Mouse (Mus musculus) c-Kit-negative CD71-positive TER-119-positive erythroid progenitor cells, embryonic 14.5 days (primary cell): Measurements from ENCODE around the gene Tmcc3.

ENCODE experiments used
- DNase-seq: peaks from one replicate; pipeline ENCODE4 v3.0.0-alpha.2; 2013; ENCODE audit warnings: low read depth, low spot score

The Tmcc3 gene

DNA sequence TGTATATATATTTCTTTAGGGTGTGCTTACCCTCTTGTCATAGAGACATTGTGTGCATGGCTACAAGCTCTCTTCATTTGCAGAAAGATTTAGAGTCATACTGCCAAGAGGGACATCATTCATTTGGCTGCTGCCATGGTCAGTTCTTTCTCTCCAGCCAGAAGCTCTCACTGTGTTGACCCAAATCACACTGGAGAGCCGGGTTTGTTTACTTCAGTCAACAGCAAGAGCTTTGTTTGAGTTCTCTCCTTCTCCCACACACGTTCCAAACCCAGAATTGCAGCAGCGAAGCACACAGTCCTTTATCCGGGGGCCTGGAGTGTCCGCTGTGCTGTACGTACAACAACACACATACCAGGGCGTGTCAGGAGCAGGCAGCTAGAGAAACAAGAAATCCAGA lies 154.6 kb downstream of the Tmcc3 start:
- DNase-seq = no peak

DNA sequence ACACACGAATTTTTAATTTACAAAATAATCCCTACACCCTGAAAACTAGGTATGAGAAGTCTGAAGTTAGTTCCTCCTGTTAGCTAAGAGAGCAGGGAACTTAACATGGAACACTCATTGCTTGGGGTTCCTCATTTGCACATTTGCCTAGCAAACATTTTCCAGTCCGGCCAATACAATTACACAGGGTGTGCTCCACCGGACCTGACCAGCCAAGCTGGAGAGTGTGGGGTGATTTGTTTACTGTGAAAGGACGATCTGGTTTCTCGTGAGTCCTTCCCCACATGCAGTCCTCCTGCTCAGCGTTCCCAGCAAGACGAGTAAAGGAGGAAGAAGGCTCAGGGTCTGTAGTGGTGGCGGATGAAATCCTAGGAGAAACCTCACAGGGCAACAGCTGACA lies 159.7 kb downstream of the Tmcc3 start:
- no peak for DNase-seq

DNA sequence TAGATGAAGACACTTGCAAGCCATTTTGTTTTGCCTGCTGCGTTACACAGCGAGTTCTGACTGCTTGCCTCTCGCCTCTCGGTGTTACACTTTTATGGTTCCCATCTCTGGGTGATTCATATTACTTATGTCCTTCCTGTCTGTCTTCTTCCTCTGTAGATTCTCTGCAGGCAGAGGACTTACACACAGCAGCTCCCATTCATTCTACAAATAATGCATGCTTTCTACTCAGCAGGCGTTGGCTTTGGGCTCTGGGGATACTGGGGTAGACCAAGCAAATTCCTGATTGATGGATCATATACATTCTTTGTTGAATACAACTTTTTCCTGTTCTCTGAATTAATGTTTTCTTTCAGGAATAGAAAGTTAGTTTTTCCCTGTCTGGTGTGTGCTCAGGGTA lies 161.8 kb downstream of the Tmcc3 start:
- no peak for DNase-seq

DNA sequence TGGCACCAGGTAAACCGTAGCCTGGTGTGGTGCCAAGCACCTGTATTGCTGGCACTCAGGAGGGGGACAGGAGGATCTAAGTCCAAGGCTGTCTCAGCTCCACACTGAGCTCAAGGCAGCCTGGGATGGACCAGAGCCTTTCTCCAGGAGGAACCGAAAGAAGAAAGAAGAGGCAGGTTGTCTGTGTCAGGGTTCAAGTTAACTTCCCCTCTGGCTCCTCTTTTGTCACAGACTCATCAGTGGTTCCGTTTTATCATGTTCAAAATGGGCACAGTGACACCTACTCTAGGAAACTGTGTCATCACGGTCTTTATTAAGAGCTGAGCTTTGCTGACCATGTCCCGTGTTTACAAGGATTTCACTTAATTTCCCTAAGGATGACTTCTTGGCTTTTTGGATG lies 162.4 kb downstream of the Tmcc3 start:
- no peak for DNase-seq

DNA sequence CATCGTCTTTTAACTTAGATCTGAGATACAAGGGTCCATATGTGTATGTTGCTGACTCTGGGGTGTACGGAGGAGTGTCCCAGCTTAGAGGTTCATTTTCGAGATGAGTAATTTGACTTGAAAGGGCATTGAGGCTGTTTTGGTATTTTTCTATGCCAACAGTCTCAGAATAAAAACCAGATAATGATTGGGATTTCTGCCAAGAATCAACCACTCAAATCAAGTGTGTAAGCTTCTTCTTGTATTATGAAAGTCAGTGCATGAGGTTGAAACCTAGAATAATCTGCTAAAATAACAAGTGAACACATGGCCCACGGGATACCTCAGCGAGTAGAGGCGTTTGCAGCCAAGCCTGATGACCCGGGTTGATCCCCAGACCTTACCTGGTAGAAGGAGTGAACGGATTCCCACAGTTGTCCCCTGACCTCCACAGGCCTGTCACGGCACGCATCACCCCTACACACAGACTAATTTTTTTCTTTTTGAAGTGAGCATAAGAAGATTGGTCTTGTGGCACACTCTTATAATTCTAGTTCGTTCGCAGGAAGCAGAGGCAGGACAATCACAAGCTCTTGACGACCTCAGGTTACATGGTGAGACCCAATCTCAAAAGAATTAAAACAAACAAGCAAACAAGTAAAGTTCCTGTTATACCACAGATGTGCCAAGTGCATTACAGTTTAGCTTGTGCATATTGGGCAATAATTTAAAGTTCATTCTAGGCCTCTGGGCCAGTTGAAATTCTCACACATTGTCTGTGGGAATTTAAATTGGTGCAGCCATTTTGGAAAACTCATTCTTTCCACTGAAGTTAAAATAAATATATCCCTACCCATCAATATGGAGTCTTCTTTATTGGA lies 165.8 kb downstream of the Tmcc3 start:
- no peak for DNase-seq

DNA sequence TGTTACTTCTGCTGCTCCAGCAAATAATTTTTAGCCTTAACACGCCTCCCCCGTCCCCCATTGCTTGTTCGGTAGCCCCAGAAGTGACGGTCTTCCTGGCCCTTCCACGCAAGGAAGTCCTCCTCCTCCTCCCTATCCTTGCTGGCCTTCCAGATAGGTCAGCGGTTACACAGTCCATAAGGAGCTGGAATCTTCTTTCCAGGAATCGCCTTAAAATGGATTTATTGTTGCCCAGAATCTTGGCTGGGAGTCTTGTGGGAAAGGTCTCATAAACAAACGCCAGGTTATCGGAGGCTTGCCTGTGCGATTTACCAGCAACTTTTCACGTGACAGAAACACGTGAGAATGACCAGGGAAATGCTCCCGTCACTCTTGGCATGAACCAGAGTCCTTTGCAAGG lies 167.9 kb downstream of the Tmcc3 start:
- no peak for DNase-seq

DNA sequence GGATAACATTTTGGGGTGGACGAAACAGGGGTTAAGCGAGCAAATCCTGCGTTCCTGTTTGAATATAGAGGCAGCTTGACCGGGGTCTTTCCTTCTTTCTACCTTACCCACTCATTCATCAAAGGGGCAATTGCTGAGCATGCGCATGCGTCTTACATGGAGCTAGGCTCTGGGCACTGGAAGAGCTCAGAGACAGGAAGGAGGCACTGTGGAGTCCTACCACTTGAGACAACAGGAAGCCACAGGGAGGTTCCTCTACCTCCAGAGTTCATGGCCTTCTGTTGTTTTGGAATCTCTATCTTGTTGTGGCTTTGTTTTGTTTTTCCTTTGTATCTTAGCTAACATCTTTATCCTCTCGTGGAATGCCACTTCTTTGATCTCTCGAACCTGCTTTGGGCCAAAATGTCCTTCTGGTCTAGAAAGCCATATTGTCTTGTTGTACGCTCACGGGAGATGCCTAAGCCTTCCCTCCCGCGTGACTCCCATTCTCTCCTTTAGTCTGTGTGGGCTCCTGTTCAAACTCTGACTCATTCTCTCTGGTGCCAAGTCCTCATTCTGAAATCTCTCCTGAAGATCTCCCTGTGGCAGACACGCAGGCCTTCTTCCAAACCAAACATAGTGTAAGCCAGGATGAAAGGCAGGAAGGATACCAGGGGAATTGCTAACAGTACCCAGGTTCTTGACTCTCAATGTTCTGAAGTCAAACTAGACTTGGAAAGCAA lies 168.8 kb downstream of the Tmcc3 start:
- no peak for DNase-seq

- no peak for DNase-seq
Observed at GRCm38 (mm10) chr10:94481613-94482012, 169.9 kb downstream of the Tmcc3 start.

GRCm38 (mm10) chr10:94486179-94486578 lies 174.4 kb downstream of the Tmcc3 start:
- no peak for DNase-seq

- no peak for DNase-seq
Observed at GRCm38 (mm10) chr10:94489509-94489908, 177.8 kb downstream of the Tmcc3 start.

- no peak for DNase-seq
Observed at GRCm38 (mm10) chr10:94491006-94491405, 179.3 kb downstream of the Tmcc3 start.

DNA sequence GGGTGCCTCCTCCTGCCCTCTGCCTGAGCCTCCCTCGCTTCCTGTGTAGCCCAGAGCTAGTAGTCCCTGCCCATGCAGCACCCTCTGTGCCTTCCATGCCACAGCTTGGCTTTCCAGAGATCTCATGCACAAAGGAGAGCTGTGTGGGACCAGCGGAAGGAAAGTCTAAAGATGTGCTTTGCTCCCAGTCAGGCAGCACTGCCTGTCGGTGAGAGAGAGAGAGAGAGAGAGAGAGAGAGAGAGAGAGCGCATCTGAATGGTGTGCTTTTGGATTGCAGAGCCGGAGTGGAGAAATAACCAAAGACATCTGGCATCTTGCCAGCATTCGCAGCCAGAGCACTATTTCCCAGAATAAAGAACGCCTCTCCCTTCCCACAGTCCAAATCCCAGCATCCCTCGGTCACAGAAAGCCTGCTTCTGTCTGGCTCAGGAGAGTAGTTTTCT lies 182.7 kb downstream of the Tmcc3 start:
- DNase-seq = no peak

- DNase-seq = no peak
Observed at GRCm38 (mm10) chr10:94495496-94496235, 183.9 kb downstream of the Tmcc3 start.

DNA sequence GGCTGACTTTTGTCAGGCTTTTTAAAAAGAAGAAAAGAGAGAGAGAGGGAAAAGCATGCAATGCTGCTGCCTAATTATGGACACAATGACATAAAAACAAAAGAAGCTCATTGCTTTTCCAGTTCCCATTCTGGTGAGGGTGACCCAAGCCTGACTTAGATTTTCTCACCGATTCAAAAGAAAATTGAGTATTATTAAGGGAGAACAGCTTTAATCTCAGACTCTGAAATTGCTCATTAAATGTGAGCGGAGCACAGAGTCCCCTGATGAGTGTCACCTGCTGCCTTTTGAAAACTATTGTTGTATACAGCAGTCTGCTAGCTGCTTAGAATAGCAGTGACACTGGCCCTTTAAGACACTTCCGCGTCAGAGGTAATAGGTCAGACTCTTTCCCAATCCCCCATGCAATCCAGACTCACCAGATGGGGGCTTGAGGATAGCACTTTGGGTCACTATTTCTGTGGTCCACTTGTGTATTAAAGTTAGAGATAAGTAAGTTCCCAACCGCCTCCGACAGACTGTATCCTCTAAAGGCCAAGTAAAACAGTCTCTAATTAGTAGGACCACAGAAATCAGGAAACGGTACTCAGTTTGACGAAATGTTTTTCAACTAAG lies 185.2 kb downstream of the Tmcc3 start:
- no peak for DNase-seq

- no peak for DNase-seq
Observed at GRCm38 (mm10) chr10:94500210-94500876, 188.6 kb downstream of the Tmcc3 start.

DNA sequence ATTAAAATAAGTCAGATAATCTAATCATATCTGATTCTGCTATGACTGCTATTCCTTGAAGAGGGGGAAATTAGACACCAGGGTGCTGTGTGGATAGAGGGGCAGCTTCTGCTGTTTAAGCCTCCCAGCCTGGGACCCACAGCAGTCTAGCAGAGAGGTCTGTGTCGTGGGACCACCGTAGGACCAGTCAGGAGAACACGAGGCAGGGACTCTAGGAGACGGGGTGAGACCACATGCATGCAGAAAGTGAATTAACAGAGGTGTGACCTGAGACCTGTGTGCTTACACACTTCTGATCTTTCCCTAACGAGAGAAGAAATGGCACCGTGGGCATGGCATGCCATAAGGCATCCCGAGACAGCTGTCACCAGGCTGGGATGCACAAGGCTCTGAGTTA lies 189.1 kb downstream of the Tmcc3 start:
- DNase-seq = no peak

DNA sequence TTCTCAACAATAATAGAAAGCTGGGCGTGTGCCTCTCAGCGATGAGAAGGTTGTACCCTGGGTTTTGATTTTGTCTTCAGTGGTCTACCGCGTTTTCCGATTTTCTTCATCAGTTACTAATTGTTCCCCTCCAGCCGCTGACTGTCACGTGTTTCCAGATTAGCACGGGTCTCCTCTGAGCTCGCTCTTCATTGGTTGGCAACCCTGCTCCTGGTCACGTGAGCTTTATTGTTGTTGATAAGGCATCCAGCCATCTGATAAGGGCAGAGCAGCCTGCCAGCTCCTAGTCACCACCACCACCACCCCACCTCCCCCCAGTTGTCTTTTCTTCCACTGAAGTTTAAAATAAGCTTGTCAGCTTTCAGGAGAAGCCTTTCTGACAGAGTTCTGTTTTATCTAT lies 190.0 kb downstream of the Tmcc3 start:
- no peak for DNase-seq

DNA sequence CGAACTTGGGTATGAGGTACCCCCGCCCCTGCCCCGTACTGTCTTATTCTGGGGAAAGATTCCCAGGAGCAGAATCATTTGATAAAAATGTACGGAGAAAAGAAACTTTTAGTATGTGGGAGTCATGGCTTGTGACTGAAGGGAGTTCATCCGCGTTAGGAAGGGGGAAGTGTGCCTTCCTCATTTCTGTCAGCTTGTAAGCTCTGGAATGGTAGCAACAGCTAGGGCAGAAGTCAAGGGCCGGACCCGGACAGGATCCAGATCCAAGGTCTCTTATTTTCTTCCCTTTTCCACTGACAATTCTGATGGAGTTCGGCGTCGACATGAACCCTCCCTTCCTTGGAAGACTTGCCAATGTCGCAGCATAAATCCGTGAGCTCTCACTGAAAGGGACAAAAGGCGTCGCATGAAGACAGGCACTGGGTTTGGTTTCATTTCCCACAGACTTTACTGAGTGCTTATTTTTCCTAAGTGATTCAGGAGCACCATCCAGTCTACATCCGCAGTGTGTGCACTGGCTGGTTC lies 193.6 kb downstream of the Tmcc3 start:
- no peak for DNase-seq

- no peak for DNase-seq
Observed at GRCm38 (mm10) chr10:94508863-94509262, 197.1 kb downstream of the Tmcc3 start.

DNA sequence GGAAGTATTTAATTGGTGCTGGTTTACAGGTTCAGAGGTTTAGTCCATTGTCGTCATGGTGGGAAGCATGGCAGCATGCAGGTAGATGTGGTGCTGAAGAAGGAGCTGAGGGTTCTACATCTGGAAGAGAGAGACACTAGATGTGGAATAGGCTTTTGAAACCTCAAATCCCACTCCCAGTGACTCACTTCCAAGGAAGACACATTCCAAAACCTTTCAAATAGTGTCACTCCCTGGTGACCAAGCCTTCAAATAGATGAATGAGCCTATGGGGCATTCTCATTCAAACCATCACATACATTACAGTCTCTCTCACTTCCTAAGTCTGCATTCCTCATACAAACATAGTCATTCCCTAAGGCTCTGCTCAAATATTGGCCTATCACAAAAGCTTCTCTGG lies 201.0 kb downstream of the Tmcc3 start:
- DNase-seq = no peak

GRCm38 (mm10) chr10:94514091-94514505 lies 202.3 kb downstream of the Tmcc3 start:
- no peak for DNase-seq
